Mouse (Mus musculus) liver, postnatal 0 days (tissue): ENCODE data around the gene Nav1.

Source experiments
- CTCF ChIP-seq: sonication (generic); IDR thresholded peaks from 2 replicates; pipeline ENCODE4 v1.5.1; 2016; ENCODE audit warnings: antibody characterized with exemption, low read depth
- EP300 ChIP-seq: IDR thresholded peaks from 2 replicates; pipeline ENCODE4 v1.6.1; 2016; ENCODE audit warnings: antibody characterized with exemption, low read depth, mild to moderate bottlenecking

DNA sequence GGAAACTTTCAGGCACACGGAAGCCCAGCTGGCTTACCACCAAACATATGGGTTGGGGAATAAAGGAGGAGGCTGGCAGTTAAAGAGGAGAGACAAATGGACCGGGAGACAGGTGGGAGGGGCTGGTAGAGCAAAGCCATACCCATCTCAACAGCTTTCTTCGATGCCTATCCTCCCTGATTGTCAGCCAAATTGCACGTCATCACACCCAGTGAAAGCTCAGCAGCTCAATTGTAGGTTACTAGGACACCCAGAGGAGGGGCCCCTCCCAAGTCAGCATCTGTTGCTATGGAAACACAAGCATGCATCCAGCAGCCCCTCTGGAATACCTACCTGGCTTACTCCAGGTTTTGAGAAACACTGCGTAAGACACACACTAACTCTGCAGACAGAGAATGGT is 88.4 kb downstream of the Nav1 start:
- TF ChIP-seq CTCF (no peak), EP300 (no peak)
